Mouse (Mus musculus): ENCODE measurements around the gene Caap1. TPM values are rescaled to one million over a fixed set of nuclear protein-coding genes. Genes with fewer than 3 reads are reported as not detected.

Caap1 gene
- polyA plus RNA-seq, 1 experiment = 3.4 TPM

DNA sequence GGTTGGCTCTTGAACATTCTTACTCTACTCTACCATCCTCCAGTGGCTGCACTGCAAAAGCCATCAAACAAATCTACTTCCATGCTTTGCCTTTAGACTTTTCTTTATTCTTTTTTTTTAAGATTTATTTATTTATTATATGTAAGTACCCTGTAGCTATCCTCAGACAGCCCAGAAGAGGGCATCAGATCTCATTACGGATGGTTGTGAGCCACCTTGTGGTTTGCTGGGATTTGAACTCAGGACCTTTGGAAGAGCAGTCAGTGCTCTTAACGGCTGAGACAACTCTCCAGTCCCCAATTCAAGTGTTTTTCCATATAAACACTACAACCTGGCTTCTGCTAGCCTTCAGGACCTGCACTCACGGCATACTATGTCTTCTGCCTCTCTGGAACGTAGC, 44.8 kb upstream of the Caap1 start:
- peaks cover 58% of the 10 kb centered on the region for H3K79me3 ChIP-seq (ENCODE audit: low read depth)
- no peak overlapping the region for H3K4me3 ChIP-seq (ENCODE audit: insufficient read depth, poor library complexity, severe bottlenecking)
- no peaks in the 10 kb centered on the region for H3K27me3 ChIP-seq (ENCODE audit: control insufficient read depth, insufficient read depth, insufficient read length)
- no peak for TF ChIP-seq MAX (IDR thresholded peaks at IDR 0.05)
- no peak for TF ChIP-seq MYOD1 (IDR thresholded peaks at IDR 0.05; ENCODE audit: control insufficient read depth, insufficient read length, low read depth)
- TF ChIP-seq MYOG (IDR thresholded peaks at IDR 0.05; ENCODE audit: control insufficient read depth, extremely low read depth, insufficient read length) = no peak
- TF ChIP-seq FOSL1 (IDR thresholded peaks at IDR 0.05; ENCODE audit: insufficient read depth, low read length, poor library complexity, severe bottlenecking) = no peak
- TF ChIP-seq USF1 (IDR thresholded peaks at IDR 0.05; ENCODE audit: low read depth) = no peak
- TF ChIP-seq CEBPB (IDR thresholded peaks at IDR 0.05; ENCODE audit: low read depth) = no peak
- TF ChIP-seq CTCF (IDR thresholded peaks at IDR 0.05; ENCODE audit: control insufficient read depth, insufficient read depth, insufficient read length) = no peak
- no peak overlapping the region for H3ac ChIP-seq (ENCODE audit: control insufficient read depth, insufficient read length, low read depth)
- H3K36me3 ChIP-seq (ENCODE audit: control insufficient read depth, insufficient read depth) = peaks cover 12% of the 10 kb centered on the region
- H3K79me2 ChIP-seq (ENCODE audit: control insufficient read depth, insufficient read depth) = peaks cover 75% of the 10 kb centered on the region

DNA sequence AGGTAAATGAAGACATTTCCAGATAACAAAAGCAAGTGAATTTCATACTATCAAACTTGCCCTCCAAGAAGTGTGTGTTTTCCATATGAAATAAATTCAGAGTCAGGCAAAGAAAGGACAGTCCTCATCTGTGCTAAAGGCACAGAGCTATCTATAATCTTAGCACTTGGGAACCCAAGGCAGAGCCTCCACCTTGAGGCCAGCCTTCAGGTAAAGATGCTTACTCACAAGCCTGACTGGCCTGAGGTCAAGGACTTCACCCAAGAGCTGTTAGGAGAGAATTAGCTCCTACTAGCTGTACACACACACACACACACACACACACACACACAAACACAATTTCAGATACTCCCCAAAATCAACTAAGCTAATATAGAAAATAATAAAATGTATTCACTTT, 36.1 kb upstream of the Caap1 start:
- TF ChIP-seq CTCF (IDR thresholded peaks at IDR 0.05; ENCODE audit: control insufficient read depth, insufficient read depth, insufficient read length) = no peak
- TF ChIP-seq CEBPB (IDR thresholded peaks at IDR 0.05; ENCODE audit: low read depth) = no peak
- no peak for TF ChIP-seq FOSL1 (IDR thresholded peaks at IDR 0.05; ENCODE audit: insufficient read depth, low read length, poor library complexity, severe bottlenecking)
- no peak for TF ChIP-seq MAX (IDR thresholded peaks at IDR 0.05)
- no peak for TF ChIP-seq MYOG (IDR thresholded peaks at IDR 0.05; ENCODE audit: control insufficient read depth, extremely low read depth, insufficient read length)
- no peak for TF ChIP-seq USF1 (IDR thresholded peaks at IDR 0.05; ENCODE audit: low read depth)
- TF ChIP-seq MYOD1 (IDR thresholded peaks at IDR 0.05; ENCODE audit: control insufficient read depth, insufficient read length, low read depth) = no peak
- Histone ChIP-seq H3K36me3 (ENCODE audit: control insufficient read depth, insufficient read depth) (peaks cover 10% of the 10 kb centered on the region), H3K4me3 (ENCODE audit: insufficient read depth, poor library complexity, severe bottlenecking) (no peak overlapping the region)

GRCm38 (mm10) chr4:94591765-94592381, 35.3 kb upstream of the Caap1 start:
- Histone ChIP-seq H3K79me3 (ENCODE audit: low read depth) (peaks cover 84% of the 10 kb centered on the region), H3K27me3 (ENCODE audit: control insufficient read depth, insufficient read depth, insufficient read length) (no peaks in the 10 kb centered on the region), H3K79me2 (ENCODE audit: control insufficient read depth, insufficient read depth) (peaks cover 99% of the 10 kb centered on the region), H3K4me3 (ENCODE audit: insufficient read depth, poor library complexity, severe bottlenecking) (no peak overlapping the region), H3ac (ENCODE audit: control insufficient read depth, insufficient read length, low read depth) (no peak overlapping the region), H3K36me3 (ENCODE audit: control insufficient read depth, insufficient read depth) (peaks cover 13% of the 10 kb centered on the region)
- TF ChIP-seq MAX (IDR thresholded peaks at IDR 0.05) = no peak
- no peak for TF ChIP-seq MYOG (IDR thresholded peaks at IDR 0.05; ENCODE audit: control insufficient read depth, extremely low read depth, insufficient read length)
- no peak for TF ChIP-seq CEBPB (IDR thresholded peaks at IDR 0.05; ENCODE audit: low read depth)
- TF ChIP-seq FOSL1 (IDR thresholded peaks at IDR 0.05; ENCODE audit: insufficient read depth, low read length, poor library complexity, severe bottlenecking) = no peak
- TF ChIP-seq USF1 (IDR thresholded peaks at IDR 0.05; ENCODE audit: low read depth) = no peak
- no peak for TF ChIP-seq CTCF (IDR thresholded peaks at IDR 0.05; ENCODE audit: control insufficient read depth, insufficient read depth, insufficient read length)
- no peak for TF ChIP-seq MYOD1 (IDR thresholded peaks at IDR 0.05; ENCODE audit: control insufficient read depth, insufficient read length, low read depth)

More for the DNA sequence above, 36.1 kb upstream of the Caap1 start:
- Histone ChIP-seq H3K27me3 (ENCODE audit: control insufficient read depth, insufficient read depth, insufficient read length) (no peaks in the 10 kb centered on the region), H3K79me3 (ENCODE audit: low read depth) (peaks cover 87% of the 10 kb centered on the region), H3ac (ENCODE audit: control insufficient read depth, insufficient read length, low read depth) (no peak overlapping the region), H3K79me2 (ENCODE audit: control insufficient read depth, insufficient read depth) (peaks cover 97% of the 10 kb centered on the region)

GRCm38 (mm10) chr4:94572677-94573076, 16.1 kb upstream of the Caap1 start:
- H3K27me3 ChIP-seq (ENCODE audit: control insufficient read depth, insufficient read depth, insufficient read length) = no peaks in the 10 kb centered on the region
- H3K4me3 ChIP-seq (ENCODE audit: insufficient read depth, poor library complexity, severe bottlenecking) = no peak overlapping the region
- no peak overlapping the region for H3ac ChIP-seq (ENCODE audit: control insufficient read depth, insufficient read length, low read depth)
- no peaks in the 10 kb centered on the region for H3K79me2 ChIP-seq (ENCODE audit: control insufficient read depth, insufficient read depth)
- H3K79me3 ChIP-seq (ENCODE audit: low read depth) = no peaks in the 10 kb centered on the region
- TF ChIP-seq MYOD1 (IDR thresholded peaks at IDR 0.05; ENCODE audit: control insufficient read depth, insufficient read length, low read depth) = no peak
- H3K36me3 ChIP-seq (ENCODE audit: control insufficient read depth, insufficient read depth) = peaks cover 72% of the 10 kb centered on the region

- no peak overlapping the region for H3K4me3 ChIP-seq (ENCODE audit: insufficient read depth, poor library complexity, severe bottlenecking)
- TF ChIP-seq MYOD1 (IDR thresholded peaks at IDR 0.05; ENCODE audit: control insufficient read depth, insufficient read length, low read depth) (no peak), USF1 (IDR thresholded peaks at IDR 0.05; ENCODE audit: low read depth) (no peak), MYOG (IDR thresholded peaks at IDR 0.05; ENCODE audit: control insufficient read depth, extremely low read depth, insufficient read length) (no peak), MAX (IDR thresholded peaks at IDR 0.05) (no peak), FOSL1 (IDR thresholded peaks at IDR 0.05; ENCODE audit: insufficient read depth, low read length, poor library complexity, severe bottlenecking) (no peak), CEBPB (IDR thresholded peaks at IDR 0.05; ENCODE audit: low read depth) (no peak), CTCF (IDR thresholded peaks at IDR 0.05; ENCODE audit: control insufficient read depth, insufficient read depth, insufficient read length) (no peak)
- H3K79me3 ChIP-seq (ENCODE audit: low read depth) = no peaks in the 10 kb centered on the region
- H3K79me2 ChIP-seq (ENCODE audit: control insufficient read depth, insufficient read depth) = no peaks in the 10 kb centered on the region
- H3K27me3 ChIP-seq (ENCODE audit: control insufficient read depth, insufficient read depth, insufficient read length) = no peaks in the 10 kb centered on the region
- no peak overlapping the region for H3ac ChIP-seq (ENCODE audit: control insufficient read depth, insufficient read length, low read depth)
- peaks cover 27% of the 10 kb centered on the region for H3K36me3 ChIP-seq (ENCODE audit: control insufficient read depth, insufficient read depth)
Measured at GRCm38 (mm10) chr4:94564297-94564696, 7.7 kb upstream of the Caap1 start.
